Mouse (Mus musculus): Measurements from ENCODE around the gene Zbtb33. TPM values are rescaled to one million over a fixed set of nuclear protein-coding genes. Genes with fewer than 3 reads are reported as not detected.

Gene Zbtb33
- 33.4 to 35.9 TPM (median 35.2 TPM) in 4 replicates for total RNA-seq (2023; ENCODE audit: inconsistent age)

DNA sequence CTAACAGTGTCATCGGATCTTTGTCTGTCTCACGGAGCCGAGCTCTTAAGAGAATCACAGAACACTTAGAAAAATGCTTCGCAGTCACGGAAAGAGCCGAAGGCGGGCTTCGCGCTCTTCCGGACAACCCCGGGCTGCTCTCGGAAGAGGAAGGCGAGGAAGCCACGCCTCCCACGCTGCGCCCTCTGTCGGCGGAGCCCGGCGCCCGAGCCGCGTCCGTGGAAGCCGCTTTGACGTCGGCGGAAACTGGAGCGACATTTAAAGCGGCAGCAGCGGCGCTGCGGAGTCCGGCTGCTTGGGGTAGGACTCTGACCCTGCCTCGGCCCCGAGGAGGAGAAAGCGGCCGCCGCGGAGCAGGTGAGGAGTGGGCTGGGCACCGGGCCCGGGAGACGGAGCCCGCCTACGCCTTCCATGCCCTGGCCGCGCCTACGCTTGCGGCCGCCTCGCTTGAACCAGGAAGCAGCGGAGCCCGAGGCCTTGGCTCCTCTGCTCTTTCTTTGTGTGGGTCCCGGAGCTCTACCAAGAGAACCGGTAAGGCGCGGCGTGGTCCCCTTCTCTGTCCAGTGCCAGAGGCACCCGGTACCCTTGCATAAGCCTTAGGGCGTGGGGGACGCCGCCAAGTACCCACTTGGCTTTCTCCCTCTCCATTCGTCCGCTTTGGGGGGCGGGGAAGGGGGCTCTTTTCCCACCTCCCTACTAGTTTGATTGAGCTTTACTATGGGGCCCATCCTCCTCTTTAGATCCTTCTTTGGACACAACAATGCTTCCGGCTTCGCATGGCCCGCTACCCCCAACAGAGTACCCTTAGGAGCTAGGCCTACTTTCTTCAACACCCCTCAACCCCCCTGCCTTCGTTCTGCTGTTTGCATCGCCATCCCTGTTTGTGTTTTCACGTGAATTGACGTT, at the start of gene Zbtb33:
Zbtb33 (plus strand) TSS at position 242 of the 906 bp plus-strand sequence.

Other genes starting within 250 kb of the Zbtb33 start
- not detected in 4 replicates for gene Btg1-ps1, start 171.0 kb upstream of the Zbtb33 start, total RNA-seq (2023; ENCODE audit: inconsistent age)
- not detected in 4 replicates for gene Btg1-ps2, start 146.7 kb upstream of the Zbtb33 start, total RNA-seq (2023; ENCODE audit: inconsistent age)
- gene Rhox10, start 123.3 kb upstream of the Zbtb33 start, total RNA-seq (2023; ENCODE audit: inconsistent age) = not detected in 4 replicates
- not detected in 4 replicates for gene Rhox11, start 104.7 kb upstream of the Zbtb33 start, total RNA-seq (2023; ENCODE audit: inconsistent age)
- gene Rhox12, start 78.9 kb upstream of the Zbtb33 start, total RNA-seq (2023; ENCODE audit: inconsistent age) = not detected in 4 replicates
- not detected in 4 replicates for gene Rhox13, start 68.6 kb upstream of the Zbtb33 start, total RNA-seq (2023; ENCODE audit: inconsistent age)
- 0.15 to 0.24 TPM (median 0.16 TPM) in 4 replicates for gene Tmem255a, start 62.6 kb downstream of the Zbtb33 start, total RNA-seq (2023; ENCODE audit: inconsistent age)
- gene Atp1b4, start 126.4 kb downstream of the Zbtb33 start, total RNA-seq (2023; ENCODE audit: inconsistent age) = not detected in 4 replicates

Measured in B cell, adult (primary cell).